Mouse (Mus musculus) testis, adult 2 months (tissue): ENCODE results near the gene Mxi1.

ENCODE experiments used
- CTCF ChIP-seq: fragments of 200-500 bp; IDR thresholded peaks from 2 replicates; pipeline ENCODE4 v1.5.1; 2012; ENCODE audit warnings: low read depth, mild to moderate bottlenecking, inconsistent platforms, low read length, moderate library complexity; ENCODE audit not compliant: control insufficient read depth, insufficient read depth, insufficient replicate concordance
- POLR2A ChIP-seq: fragments of 200-500 bp; IDR thresholded peaks from 2 replicates; pipeline ENCODE4 v1.6.1; 2012; ENCODE audit warnings: low read depth, mild to moderate bottlenecking, inconsistent platforms, low read length, moderate library complexity; ENCODE audit not compliant: control insufficient read depth

- TF ChIP-seq CTCF (no peak), POLR2A (no peak)
These were observed 26.6 kb upstream of the Mxi1 start for GRCm38 (mm10) chr19:53283742-53284141.
